Mouse (Mus musculus): ENCODE data around the gene Mrps34.

- peak; percentile 13; the same call in 1 of the 2 replicates for TF ChIP-seq POLR2A (IDR thresholded peaks at IDR 0.05; ENCODE audit: borderline replicate concordance, extremely low read depth, low read depth, low read length)
- no peak for TF ChIP-seq CTCF (IDR thresholded peaks at IDR 0.05; ENCODE audit: insufficient read depth, low read length)
Observed at GRCm38 (mm10) chr17:24887291-24888080, 7.4 kb upstream of the Mrps34 start.
